Comparison of ENCODE assay signal across 17 mouse cellular contexts in genomic region chr13:90727816-90728215, GRCm38 (mm10).
"Had no signal": no experiment of that assay in that cellular context is flagged by ENCODE, and none has a peak within 500 bp of the region (broad histone marks: within the 10 kb centered on the region; RNA-seq: fewer than 3 reads in every experiment).

No protein-coding gene starts in this region.

- H3K27ac ChIP-seq: kidney, embryonic 15.5 days; layer of hippocampus, adult 2 months; limb, embryonic 15.5 days; liver, embryonic 14.5 days; stomach, postnatal 0 days had no signal

- H3K9ac ChIP-seq: kidney, embryonic 15.5 days; limb, embryonic 15.5 days; liver, embryonic 14.5 days had no signal

- DNase-seq: kidney, adult 11 months; kidney, adult 8-10 months; kidney, postnatal 14 days; layer of hippocampus, adult 9-11 months; lung, adult 18-20 months; lung, postnatal 36 days; midbrain, embryonic 14.5 days; thymus, adult 2 months; thymus, postnatal 14 days; thymus, postnatal 4 days had no signal

- H3K4me2 ChIP-seq: kidney, embryonic 15.5 days; limb, embryonic 15.5 days; liver, embryonic 11.5 days; midbrain, embryonic 11.5 days had no signal

- H3K27me3 ChIP-seq: kidney, embryonic 15.5 days; limb, embryonic 15.5 days had no signal

- H3K4me1 ChIP-seq: limb, embryonic 15.5 days had no signal

- H3K4me3 ChIP-seq: kidney, embryonic 15.5 days; layer of hippocampus, adult 2 months; limb, embryonic 15.5 days had no signal

- H3K36me3 ChIP-seq: kidney, embryonic 15.5 days; limb, embryonic 15.5 days had no signal

- H3K9me3 ChIP-seq: kidney, embryonic 15.5 days; limb, embryonic 15.5 days had no signal
